Mouse (Mus musculus) spleen, postnatal 14 days (tissue): ENCODE results near the gene Pptc7.

Experiments
- DNase-seq, 2 experiments: peaks; one replicate each; pipeline ENCODE4 v3.0.0; 2021 to 2022; ENCODE audit warnings: low spot score in 2 of 2

Pptc7 gene

DNA sequence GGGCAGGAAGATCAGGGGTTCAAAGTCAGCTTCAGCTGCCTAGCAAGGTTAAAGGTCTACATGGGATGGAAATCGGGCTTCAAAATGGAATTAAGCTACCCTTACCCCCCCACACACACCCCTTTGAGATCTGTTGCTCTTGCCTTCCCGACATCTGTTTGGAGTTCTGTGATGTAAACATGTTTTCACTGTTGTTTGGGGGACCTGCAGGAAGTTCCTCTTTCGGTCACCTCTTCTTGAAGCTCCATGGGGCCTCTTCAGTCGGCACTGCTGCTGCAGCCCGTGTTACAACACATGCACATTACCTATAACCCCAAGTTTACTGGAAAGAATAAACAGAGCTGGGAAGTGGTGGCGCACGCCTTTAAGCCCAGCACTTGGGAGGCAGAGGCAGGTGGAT is 17.0 kb upstream of the Pptc7 start:
- DNase-seq = no peak

DNA sequence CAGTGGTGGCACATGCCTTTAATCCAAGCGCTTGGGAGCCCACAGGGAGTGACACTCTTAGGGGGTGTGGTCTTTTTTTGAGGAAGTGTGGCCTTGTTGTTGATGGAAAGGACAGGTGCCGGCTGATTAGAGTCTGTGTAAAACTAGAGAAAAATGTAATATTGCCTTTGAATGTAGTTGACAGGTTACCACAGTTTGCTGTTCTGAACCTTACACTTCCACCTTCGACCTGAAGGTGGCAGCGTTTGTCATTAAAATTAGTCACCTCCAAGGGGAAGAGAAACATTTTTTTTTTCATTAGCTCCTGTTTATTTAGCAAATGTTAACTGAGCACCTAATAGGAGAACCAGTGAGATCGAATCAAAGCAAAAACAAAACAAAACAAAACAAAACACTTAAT is 16.3 kb upstream of the Pptc7 start:
- peak; percentile 58 to 81 for DNase-seq

DNA sequence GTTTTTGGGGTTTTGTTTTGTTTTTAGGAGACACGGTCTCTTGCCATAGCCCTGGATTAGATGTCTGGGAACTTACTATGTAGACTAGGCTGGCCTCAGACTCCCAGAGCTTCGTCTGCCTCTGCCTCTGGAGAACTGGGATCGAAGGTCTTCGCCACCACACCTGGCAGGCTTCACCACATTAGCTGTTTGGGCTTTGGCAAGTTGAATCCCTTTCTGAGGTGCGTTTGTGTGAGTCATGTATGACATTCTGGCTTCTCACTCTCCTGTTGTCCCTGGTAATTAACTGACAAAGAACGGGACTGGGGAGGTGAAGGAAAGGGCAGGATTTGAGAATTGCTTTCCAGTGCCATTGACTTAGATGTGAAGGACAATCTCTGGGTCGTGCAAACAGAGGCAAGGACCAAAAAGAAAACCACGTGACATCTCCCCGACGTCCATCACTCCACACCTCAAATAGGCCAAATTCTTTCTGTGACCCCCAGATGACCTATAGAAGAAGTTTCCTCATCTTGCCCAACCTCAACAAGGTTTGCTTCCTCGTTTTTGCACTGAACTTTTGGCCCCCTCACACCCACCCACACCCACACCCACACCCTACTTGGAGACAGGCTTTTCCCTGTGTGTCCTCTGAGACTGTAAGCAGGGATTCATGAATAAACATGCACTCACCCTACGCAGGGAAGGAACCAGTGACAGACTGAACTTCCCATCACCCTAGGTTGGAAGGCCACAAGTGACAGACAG is 15.1 kb upstream of the Pptc7 start:
- no peak for DNase-seq

DNA sequence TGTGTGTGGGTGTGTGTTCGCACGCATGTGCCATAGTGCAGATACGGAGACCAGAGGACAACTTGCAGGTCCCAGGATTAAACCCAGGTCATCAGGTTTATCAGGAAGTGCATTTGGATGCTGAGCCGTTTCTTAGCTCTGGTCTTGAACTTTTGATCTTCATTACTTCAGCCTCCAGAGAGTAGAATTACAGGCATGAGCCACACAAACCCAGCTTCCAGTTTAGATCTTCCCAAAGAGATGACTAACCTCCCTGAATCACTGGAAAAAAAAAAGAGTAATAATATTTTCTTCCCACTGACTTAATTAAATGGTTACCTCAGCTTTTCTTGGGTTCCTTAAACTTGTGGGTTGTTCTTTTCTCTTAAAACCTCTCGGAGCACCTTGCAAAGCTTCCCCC is 11.3 kb upstream of the Pptc7 start:
- DNase-seq = no peak

DNA sequence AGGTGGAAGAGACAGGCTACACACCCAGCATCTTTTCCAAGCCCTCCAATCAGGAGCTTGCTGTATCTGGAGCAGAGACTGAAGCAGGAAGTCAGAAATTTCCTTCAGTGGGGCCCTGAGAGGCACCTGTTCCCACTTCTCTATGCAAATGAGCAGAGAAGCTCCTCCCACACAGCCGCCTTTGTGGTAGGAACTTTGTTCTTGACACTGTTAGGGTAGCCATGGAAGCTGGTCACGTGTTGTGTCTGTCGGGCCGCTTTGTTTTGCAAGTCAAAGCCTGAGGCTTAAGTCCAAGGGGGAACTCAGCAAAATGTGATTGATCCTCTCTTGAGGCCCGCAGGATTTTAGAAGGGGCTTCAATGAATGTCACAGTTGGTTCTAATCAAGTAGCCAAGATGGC is 9.4 kb upstream of the Pptc7 start:
- peak; percentile 34 to 61 for DNase-seq

DNA sequence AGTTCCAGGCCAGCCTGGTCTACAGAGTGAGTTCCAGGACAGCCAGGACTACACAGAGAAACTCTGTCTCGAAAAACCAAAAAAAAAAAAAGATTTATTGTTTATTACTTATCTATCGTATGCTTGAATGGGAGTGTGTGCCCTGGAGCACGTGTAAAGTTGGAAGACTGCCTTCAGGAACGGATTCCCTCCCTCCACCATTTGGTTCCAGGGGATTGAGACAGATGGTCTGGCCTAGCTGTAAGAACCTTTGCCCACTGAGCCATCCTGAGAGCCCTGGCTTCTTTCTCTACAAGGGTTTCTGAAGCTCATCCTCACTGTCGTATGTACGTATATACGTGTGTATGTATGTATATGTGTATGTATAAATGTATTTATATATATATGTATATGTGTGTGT is 5.2 kb upstream of the Pptc7 start:
- no peak for DNase-seq

DNA sequence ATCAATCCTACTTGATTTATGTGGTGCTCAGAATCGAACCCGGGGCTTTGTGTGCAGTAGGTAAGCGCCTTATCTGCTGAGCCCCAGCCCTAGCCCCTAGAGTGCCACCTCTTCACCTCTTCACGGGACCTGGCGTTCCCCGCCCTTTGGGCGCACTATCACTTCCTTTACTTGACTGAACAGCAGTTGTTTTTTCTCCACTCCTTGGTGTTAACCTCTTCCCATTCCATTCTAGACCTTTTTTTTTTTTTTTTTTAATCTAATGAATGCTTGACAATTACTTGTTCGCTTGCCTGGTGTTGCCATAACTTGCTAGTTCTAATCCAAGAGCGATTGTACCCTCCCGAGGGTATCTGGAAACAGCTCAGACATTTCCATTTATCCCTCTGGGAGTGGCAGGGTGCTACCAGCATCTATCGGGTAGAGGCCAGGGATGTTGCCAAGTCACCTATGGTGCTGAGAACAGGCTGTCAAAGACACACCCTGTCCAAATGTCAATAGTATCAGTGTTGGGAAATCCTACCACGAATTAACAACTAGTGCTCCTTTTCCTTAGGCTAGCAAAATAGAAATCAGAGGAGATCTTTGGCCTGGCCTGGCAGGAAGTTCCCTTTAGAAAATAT is 4.3 kb upstream of the Pptc7 start:
- DNase-seq = no peak

DNA sequence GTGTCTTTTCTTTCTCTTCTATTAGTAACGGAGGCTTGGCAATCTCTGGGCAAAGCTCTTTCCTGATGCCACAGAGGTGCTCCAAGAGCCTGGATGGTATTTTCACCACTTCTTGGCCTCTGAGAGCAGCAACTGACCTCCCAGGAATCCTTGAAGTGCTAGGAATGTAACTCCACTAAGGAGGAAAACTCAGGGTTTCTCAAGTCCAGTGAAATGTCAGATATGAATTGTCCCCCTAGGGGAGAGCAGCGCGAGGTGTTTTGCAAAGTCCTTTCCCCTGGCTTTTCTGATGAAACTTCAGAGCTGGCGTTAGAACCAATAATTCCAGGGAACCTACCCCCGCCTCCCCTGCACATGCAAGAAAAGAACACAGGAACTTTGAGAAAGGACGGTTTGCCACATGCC is 3.7 kb upstream of the Pptc7 start:
- DNase-seq = no peak

DNA sequence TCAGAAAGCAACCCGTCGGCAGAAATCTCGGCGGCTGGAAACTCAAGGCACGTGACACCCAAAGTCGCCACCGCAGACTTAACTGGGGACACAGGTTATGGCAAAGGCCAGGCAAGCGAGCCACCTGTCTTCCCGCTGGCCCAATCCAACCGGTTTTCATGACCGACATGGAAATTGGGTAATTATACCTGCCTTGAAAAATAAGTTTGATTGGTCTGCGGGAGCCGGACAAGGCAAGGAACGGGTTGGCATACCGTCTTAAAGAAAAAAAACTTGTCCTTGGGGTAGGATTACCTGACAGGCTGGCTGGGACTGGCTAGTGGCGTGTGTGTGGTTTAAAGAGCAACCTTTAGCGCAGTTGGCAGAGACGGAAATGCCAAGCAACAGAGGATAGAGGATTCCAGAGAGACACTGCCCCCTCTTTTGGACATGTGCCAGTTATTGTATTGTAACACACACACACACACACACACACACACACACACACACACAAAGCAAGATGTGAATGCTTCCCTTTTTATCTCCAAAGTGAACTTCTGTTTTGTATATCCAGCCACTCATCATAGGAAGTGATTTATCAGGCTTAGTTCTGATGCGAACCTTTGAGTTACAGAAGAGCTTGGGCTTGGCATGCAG is 3.2 kb upstream of the Pptc7 start:
- no peak for DNase-seq

DNA sequence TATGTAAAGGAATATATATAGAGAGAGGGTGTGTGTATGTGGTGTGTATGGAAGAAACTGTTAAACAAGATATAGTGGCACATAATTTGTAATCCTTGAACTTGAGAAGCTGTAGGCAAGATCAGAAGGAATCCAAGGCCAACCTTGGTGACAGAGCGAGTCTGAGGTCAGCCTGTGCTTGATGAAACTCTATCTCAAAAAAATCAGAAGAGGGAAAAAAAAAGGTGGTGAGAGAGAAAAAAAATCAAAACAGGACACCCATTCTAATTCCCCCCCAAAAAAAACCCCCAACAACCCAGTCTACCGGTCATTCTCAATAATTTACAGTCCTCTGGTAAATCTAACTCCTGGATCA is 360 bp upstream of the Pptc7 start:
- DNase-seq = no peak

DNA sequence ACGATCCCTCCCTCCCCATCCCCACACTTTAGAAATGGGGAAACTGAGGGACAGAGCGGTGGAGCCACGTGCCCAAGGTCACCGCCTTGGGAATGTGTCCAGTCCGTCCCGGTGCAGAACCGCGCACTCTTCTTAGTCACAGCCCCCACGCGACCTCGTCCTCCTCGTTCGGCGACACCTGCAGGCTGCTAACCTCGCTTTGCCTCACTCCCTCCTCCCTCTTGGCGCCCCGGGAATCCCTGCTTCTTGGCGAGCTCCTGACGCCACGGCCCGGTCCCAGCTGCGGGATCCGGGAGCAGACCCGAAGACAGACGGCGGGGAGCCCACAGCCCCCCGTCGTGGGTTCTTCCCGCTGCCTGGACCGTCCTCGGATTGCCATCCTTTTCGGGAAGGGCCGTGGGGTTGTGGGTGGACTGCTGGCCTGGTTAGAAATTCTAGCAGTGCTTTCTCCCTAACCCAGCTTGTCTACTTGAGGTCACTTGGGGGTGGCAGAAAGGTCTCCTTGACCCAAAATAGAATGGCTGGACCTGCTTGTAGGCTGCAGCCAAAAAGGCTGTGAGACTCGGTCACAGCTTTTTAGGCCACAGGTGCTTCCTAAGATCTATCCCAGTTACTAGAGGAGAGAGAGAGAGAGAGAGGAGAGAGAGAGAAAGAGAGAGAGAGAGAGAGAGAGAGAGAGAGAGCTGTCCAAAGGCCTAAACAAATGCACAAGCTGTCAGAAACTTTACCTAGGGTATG is 1.0 kb downstream of the Pptc7 start:
- DNase-seq = peak; percentile 16 to 42

DNA sequence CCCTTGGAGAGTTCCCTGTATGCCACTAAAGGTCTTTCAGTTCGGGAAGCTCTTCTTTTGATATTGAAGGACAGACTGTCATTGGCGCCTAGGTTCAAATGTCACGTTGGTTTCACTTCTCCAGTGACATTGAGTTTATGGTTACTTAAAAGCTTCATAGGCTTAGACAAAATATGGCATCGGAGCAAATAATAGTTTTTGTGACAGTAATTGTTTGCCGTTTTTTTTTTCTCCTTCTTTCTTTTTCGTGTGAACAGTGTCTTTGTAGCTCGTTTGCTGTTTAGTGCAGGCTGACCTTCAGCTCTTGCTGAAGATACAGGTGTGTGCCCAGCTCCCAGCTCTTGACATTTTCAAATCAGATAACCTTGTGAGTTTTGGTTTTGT is 1.6 kb downstream of the Pptc7 start:
- DNase-seq = no peak

DNA sequence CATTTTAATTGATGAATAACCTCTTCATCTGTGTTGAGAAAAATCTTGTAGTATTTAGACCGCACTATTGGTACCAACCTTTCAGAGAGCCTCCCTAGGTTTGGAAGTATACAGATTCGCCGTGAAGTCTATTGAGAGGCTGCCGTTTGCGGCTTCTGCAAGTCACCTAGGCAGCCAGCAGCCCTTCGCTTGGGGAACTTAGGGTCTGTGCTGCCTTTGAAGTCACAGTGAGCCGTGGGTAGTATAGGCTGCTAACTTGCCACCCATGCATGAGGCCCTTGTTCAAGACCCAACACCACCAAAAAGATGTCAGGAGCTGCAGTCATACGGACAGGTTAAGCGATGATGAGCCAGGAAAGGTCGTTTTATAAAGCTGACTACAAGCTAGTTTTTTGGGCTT is 2.0 kb downstream of the Pptc7 start:
- no peak for DNase-seq

DNA sequence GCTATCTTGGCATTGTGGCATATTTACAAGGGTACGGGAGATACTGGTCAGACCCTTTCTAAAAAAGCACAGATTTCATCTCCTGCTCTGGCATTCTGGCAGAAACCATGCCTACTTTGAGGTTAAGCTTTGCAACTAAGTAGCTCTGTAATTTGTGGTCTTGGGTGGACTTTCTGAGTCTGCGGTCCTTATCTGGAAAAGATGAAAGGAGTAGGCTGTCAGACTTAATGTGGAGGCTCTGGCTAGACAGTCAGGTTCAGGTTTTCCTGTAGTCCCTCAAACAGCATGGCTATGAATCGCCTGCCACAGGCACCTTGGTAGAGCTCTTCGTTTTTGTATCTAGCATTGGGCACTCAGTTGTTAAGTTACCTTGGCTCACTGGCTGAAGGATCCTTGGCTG is 2.9 kb downstream of the Pptc7 start:
- DNase-seq = no peak

DNA sequence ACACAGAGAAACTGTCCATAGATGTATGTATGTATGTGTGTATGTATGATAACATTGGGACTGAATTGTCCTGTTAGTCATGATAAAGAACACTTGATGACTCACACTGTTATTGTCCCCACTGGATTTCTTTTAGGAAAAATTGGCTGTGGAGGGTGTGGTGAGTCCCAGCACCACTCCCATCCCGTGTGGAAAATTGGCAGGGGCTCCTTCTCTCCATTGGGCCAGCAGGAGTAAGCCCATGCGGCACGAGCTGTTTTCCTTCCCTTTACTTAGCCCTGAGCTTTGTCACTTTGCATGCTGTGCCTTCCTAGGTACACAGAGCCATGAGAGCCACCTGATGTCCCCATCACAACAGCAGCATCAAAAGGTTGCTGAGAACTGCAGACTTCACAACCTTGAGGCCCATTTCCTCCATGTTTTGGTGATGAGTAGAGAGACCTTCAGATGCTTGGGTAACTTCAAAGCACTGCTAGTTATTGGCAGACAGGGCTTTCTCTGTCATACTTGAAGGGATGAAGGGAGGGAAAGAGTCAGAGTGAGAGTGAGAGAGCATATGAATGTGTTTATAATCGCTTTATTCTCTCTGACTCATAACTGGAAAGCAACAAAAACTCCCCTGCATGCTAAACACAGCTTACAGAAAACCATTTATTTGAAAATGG is 4.1 kb downstream of the Pptc7 start:
- DNase-seq = no peak

DNA sequence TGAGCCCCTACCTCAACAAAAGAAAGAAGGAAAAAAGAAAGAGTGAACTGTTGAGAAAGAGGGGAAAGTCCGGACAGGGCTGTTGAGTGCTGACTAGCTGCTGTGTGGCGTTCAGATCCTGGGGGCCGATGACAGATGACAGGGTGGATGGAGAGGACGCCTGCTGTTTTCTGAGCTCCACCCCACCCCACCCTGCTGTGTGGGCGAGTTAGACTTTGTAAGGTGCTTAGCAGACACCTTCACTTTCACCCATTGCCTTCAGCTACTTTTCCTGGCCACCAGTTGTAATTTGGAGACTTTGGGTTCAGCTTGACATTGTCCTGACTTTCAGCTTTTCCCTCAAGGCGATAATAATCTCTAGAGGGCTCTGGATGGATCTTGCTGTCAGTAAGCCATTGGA is 7.0 kb downstream of the Pptc7 start:
- no peak for DNase-seq

DNA sequence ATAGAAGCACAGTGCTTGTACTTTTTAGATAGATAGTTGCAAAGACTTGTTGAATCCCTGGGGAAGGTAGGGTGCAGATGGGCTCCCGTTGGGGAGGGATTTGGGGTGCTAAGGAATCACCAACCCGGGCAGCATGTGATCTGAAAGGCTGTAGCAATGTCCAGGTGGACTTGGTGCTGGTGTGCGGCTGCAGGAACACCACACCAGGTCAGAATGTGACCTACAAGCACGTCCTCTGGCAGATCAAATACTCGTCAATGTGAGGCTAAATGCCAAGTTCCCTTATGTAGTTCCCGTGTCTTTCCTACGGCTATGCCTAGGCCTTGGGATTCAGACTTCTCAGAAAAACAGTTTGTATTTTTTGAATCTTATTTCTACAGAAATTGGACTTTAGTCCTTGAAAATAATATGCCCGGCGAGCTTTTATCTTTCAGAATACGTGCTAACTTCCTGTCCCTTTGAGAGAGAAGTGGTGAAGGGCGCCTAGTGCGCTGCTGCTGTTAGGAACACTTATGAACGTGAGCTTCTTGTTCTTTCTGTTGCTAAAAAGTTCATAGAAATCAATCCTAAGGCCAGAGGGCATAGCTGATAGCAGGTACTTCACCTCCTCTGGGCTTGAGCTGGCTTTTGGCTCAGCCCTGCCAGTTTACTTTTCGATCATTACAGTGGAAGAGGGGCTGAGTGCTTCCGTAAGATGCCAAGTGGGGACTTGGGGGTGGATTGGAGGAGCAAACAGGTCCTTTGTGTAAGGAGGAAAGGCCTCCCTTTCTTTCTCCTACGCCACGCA is 7.6 kb downstream of the Pptc7 start:
- no peak for DNase-seq

DNA sequence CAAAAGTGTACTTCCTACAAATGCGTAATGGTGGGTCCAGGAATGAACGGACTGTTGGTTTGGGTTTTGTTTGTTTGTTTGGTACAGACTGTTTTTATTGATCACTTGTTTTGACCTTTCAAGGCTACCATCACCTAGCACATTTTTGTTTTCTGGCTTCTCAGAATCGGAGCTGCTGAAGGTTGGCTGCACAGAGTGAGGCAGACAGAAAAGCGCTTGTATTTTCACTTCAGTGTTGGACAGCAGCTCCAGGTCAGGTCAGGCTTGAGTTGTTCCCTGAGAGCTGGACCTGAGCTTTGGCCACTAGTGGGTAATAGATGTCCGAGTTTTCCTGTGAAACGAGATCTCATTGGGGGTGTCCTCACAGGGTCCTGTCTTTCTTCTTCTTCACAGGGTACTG is 9.0 kb downstream of the Pptc7 start:
- no peak for DNase-seq

DNA sequence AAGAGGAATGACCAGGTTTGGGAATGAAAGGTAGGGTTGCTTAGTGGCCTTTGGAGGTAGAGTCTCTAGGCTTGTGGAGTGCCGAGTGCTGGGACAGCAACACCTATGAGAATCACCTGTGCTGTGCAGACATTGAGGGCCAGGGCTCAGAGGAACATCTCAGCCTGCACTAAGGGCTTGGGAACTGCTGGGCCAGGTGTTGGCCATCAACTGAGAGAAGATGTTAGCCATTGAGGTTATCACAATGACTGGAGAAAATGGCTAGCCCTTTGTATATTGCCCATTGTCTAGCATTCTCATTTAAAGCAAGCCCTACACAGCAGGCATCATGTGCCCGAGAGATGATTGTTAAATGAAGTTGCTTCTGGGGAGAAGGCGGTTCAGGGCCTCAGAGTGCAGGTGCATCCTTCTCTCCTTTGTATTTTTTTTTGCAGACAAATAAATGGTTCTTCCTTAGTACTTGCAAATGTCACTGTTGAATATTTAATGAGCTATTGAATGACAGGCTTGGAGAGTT is 10.1 kb downstream of the Pptc7 start:
- no peak for DNase-seq

DNA sequence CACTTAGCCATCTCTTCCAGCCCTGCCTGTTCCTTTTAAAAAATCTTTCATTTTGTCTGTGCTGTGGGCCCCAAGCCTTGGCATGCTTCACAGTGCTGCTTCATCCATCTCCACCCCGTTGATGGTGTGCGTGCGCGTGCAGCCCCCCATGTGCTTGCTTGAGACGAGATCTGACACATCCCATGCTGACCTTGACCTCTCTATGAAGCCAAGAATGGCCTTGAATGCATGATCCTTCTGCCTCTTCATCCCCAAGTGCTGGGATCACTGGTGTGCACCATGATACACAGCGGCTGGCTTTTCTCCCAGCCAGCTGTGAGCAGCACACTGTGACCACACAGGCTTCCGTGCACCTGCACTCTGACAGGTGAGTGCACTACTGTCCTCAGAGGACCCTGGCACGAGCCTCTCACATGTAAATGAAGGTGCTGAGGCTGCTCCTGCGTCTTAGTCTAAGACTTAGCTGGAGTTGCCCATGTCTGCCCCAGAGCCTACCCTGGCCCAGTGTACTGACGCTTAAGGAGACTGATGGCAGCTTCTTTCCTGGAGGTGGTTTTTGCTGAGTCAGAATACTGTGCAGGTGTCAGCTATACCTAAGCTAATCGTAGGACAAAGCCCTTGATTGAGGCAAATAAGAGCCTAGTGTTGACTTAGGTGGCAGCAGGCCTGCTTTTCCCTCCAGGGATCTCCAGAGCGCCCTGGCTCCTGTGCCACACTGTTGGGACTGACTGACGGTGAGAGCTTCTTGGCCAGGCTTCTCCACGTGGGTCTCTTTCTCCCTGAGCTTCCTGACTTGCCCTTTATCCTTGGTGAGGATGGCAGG is 11.2 kb downstream of the Pptc7 start:
- DNase-seq = no peak
